Mouse (Mus musculus) ES-Bruce4 (cell line): ENCODE results near the gene Otogl. TPM values are rescaled to one million over a fixed set of nuclear protein-coding genes. Genes with fewer than 3 reads are reported as not detected.

ENCODE experiments used
- H3K27ac ChIP-seq: 2 replicates; pipeline ENCODE4 v1.5.1; 2012; ENCODE audit warnings: low read length, inconsistent platforms; ENCODE audit not compliant: insufficient read depth
- H3K27me3 ChIP-seq: 2 replicates; pipeline ENCODE4 v1.6.1; 2012; ENCODE audit warnings: mild to moderate bottlenecking, low read length, inconsistent platforms; ENCODE audit not compliant: control insufficient read depth, poor library complexity, insufficient read depth, severe bottlenecking
- H3K36me3 ChIP-seq: 2 replicates; pipeline ENCODE4 v1.6.1; 2012; ENCODE audit warnings: inconsistent platforms, mild to moderate bottlenecking, low read length, moderate library complexity; ENCODE audit not compliant: control insufficient read depth, poor library complexity, insufficient read depth, severe bottlenecking
- H3K4me1 ChIP-seq: one replicate; pipeline ENCODE4 v1.8.1; 2011; ENCODE audit warnings: low read length; ENCODE audit not compliant: control insufficient read depth, insufficient read depth
- H3K4me3 ChIP-seq: 2 replicates; pipeline ENCODE4 v1.5.1; 2011; ENCODE audit warnings: low read depth, mild to moderate bottlenecking, low read length
- H3K9ac ChIP-seq: 2 replicates; pipeline ENCODE4 v1.6.1; 2012; ENCODE audit warnings: low read depth, mild to moderate bottlenecking, inconsistent platforms; ENCODE audit not compliant: poor library complexity, severe bottlenecking
- H3K9me3 ChIP-seq: replicated peaks from 2 replicates; pipeline ENCODE4 v1.6.1; 2012; ENCODE audit warnings: mild to moderate bottlenecking, low read length, inconsistent platforms; ENCODE audit not compliant: control insufficient read depth, poor library complexity, insufficient read depth, severe bottlenecking
- CTCF ChIP-seq: IDR thresholded peaks from one replicate; pipeline ENCODE4 v1.8.1; 2011; ENCODE audit warnings: low read depth, low read length
- EP300 ChIP-seq: IDR thresholded peaks from 2 replicates; pipeline ENCODE4 v1.6.1; 2011; ENCODE audit warnings: low read depth, low read length; ENCODE audit not compliant: insufficient read depth
- POLR2A ChIP-seq: IDR thresholded peaks from one replicate; pipeline ENCODE4 v1.8.1; 2011; ENCODE audit warnings: low read length; ENCODE audit not compliant: insufficient read depth
- polyA plus RNA-seq: library from polyadenylated mRNA; stranded (reverse); fragments of >200 nt; gene quantifications from 2 replicates; pipeline ENCODE4 v1.2.4, GENCODE M21; 2011; ENCODE audit warnings: low read depth; ENCODE audit not compliant: missing spikeins, insufficient read depth, insufficient read length

Gene Otogl
- polyA plus RNA-seq, 1 experiment: not detected

DNA sequence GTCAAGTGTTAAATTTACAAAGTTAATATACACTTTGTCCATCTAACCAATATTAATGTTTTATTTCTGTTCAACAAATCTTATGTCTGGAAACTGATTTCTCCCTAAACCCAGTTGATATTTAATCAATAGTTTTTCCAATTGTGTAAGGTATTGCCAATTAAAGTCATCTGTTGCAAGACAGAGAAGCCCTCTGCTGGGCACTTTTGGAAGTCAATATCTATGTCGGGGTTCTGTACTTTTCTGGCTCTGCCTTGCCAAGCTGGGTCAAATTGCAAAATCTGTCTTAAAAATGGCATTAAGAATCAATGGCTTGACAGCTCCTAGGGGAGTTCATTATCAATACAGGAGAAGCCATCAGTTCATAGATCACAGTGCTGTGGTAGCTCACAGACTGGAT is 10.8 kb upstream of the Otogl start:
- H3K4me1 ChIP-seq: no peaks in the 10 kb centered on the region
- no peaks in the 10 kb centered on the region for H3K9me3 ChIP-seq
- H3K27me3 ChIP-seq: no peaks in the 10 kb centered on the region
- no peak overlapping the region for H3K27ac ChIP-seq
- H3K9ac ChIP-seq: no peak overlapping the region
- no peaks in the 10 kb centered on the region for H3K36me3 ChIP-seq
- TF ChIP-seq CTCF (no peak), EP300 (no peak), POLR2A (no peak)
- no peak overlapping the region for H3K4me3 ChIP-seq

DNA sequence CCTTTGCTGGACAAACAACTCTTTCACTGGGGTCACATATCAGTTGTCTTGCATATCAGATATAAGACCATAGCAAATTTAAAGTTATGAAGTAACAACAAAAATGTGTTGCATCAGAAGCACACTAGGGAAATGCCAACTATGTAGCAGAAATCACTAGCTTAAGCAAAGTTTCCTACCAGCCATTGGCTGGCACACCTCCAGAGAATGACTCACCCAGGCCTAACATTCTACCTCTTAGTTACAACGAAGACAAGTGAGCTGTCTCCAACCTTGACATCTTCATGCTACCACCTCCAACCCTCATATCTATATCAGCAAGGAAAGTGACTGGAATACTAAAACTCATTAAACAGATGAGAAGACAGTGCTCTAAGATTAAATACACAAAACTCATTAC is 9.6 kb upstream of the Otogl start:
- no peak overlapping the region for H3K9ac ChIP-seq
- TF ChIP-seq CTCF (no peak), EP300 (no peak), POLR2A (no peak)
- no peaks in the 10 kb centered on the region for H3K27me3 ChIP-seq
- H3K4me3 ChIP-seq: no peak overlapping the region
- H3K27ac ChIP-seq: no peak overlapping the region
- H3K9me3 ChIP-seq: no peaks in the 10 kb centered on the region
- no peaks in the 10 kb centered on the region for H3K36me3 ChIP-seq
- H3K4me1 ChIP-seq: no peaks in the 10 kb centered on the region

DNA sequence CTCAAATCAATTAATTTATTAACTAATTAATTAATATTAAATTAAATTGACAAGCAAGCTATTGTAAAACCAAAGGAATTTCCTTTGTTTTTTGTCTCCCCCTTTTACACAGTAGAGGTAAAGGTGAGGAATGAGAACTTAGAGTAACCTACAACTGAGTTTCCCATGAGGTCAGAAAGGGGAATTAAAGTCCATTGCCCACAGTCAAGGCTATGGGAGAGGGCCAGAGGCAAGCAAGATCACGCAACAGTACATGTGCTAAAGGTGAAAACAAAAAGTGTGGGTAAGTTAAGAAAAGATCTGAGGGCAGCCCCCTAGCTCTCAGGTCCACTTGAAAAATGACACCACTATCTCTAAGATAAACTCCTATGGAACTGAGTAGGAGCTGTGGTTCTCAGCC is 9.2 kb upstream of the Otogl start:
- Histone ChIP-seq H3K9me3 (no peaks in the 10 kb centered on the region), H3K27ac (no peak overlapping the region), H3K4me1 (no peaks in the 10 kb centered on the region), H3K9ac (no peak overlapping the region), H3K36me3 (no peaks in the 10 kb centered on the region), H3K4me3 (no peak overlapping the region), H3K27me3 (no peaks in the 10 kb centered on the region)
- TF ChIP-seq EP300 (no peak), POLR2A (no peak), CTCF (no peak)

DNA sequence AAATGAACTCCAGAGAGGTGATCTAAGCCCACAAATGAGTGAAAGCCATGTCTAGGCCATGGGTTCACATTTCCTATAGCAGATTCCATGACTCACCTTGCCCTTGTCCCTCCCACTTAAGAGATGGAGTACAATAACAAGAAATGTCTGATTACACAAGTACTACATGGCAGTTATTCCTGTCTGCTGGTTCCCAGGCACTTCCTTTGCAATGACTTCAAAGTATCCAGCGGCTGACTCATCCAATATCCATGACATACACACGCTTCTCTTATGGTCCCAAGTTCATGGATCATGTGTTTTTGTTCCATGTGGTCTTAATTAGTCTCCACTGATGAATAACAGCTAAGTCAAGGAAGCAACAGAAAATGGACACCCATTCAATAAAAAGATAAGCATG is 1.1 kb upstream of the Otogl start:
- Histone ChIP-seq H3K9me3 (no peaks in the 10 kb centered on the region), H3K36me3 (no peaks in the 10 kb centered on the region), H3K27ac (no peak overlapping the region), H3K4me3 (no peak overlapping the region), H3K4me1 (no peaks in the 10 kb centered on the region), H3K27me3 (no peaks in the 10 kb centered on the region), H3K9ac (no peak overlapping the region)
- TF ChIP-seq POLR2A (no peak), EP300 (no peak)

DNA sequence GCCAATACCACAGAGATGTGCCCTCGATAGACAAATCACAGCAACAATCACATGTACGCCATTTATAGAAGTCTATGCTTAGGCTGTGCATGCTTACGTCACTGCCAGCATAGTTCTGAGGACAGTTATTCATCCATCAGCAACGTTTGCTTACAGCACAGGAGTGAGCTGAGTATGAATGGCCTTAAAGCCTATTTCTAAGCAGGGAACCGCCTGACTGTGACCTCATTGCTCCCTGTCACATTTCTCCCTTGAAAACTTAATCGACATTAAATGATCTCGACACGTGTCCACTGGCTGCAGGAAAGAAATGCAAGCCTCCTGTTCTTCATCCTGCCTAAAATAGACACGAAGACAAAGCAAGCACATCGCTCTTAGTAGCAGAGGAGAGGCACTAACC is 5.5 kb downstream of the Otogl start:
- Histone ChIP-seq H3K36me3 (no peaks in the 10 kb centered on the region), H3K9me3 (no peaks in the 10 kb centered on the region), H3K9ac (no peak overlapping the region), H3K27ac (no peak overlapping the region), H3K4me1 (no peaks in the 10 kb centered on the region), H3K27me3 (no peaks in the 10 kb centered on the region), H3K4me3 (no peak overlapping the region)
- no peak for TF ChIP-seq CTCF
- TF ChIP-seq EP300: no peak
- TF ChIP-seq POLR2A: no peak

- no peaks in the 10 kb centered on the region for H3K4me1 ChIP-seq
- H3K36me3 ChIP-seq: no peaks in the 10 kb centered on the region
- H3K4me3 ChIP-seq: no peak overlapping the region
- H3K27ac ChIP-seq: no peak overlapping the region
- no peak for TF ChIP-seq CTCF
- TF ChIP-seq POLR2A: no peak
- TF ChIP-seq EP300: no peak
- H3K9ac ChIP-seq: no peak overlapping the region
- no peaks in the 10 kb centered on the region for H3K9me3 ChIP-seq
- no peaks in the 10 kb centered on the region for H3K27me3 ChIP-seq
Measured at GRCm38 (mm10) chr10:107905274-107906034, 6.5 kb downstream of the Otogl start.
